Mouse (Mus musculus): ENCODE data around the gene Prickle4. TPM values are rescaled to one million over a fixed set of nuclear protein-coding genes. Genes with fewer than 3 reads are reported as not detected.

Prickle4 gene
- total RNA-seq (2015) (0.16 TPM in 1 of 2 replicates, not detected in the other), total RNA-seq (2017) (1.1 TPM in 1 of 2 replicates, not detected in the other)

- ATAC-seq (ENCODE audit: poor library complexity, severe bottlenecking): peak; percentile 96
Observed at GRCm38 (mm10) chr17:47694503-47695336, at the start of gene Prickle4. Gene Prickle4, minus strand, starts transcription at chr17:47694736.

- no peak for ATAC-seq (ENCODE audit: poor library complexity, severe bottlenecking)
Observed at GRCm38 (mm10) chr17:47744086-47744485, 49.5 kb upstream of the Prickle4 start.

GRCm38 (mm10) chr17:47742991-47743734, 48.6 kb upstream of the Prickle4 start:
- ATAC-seq (ENCODE audit: poor library complexity, severe bottlenecking): peak; percentile 36

GRCm38 (mm10) chr17:47740186-47740585, 45.6 kb upstream of the Prickle4 start:
- no peak for ATAC-seq (ENCODE audit: poor library complexity, severe bottlenecking)

- no peak for ATAC-seq (ENCODE audit: poor library complexity, severe bottlenecking)
Observed at GRCm38 (mm10) chr17:47738879-47739798, 44.6 kb upstream of the Prickle4 start.

GRCm38 (mm10) chr17:47738066-47738878, 43.7 kb upstream of the Prickle4 start:
- peak; percentile 17 for ATAC-seq (ENCODE audit: poor library complexity, severe bottlenecking)

- peak; percentile 75 for ATAC-seq (ENCODE audit: poor library complexity, severe bottlenecking)
Observed at GRCm38 (mm10) chr17:47737271-47738065, 42.9 kb upstream of the Prickle4 start.

GRCm38 (mm10) chr17:47736856-47737255, 42.3 kb upstream of the Prickle4 start, which contains the start of gene Tfeb:
Gene Tfeb, plus strand, starts transcription at chr17:47737030.
- peak; percentile 87 for ATAC-seq (ENCODE audit: poor library complexity, severe bottlenecking)

GRCm38 (mm10) chr17:47735553-47736100, 41.1 kb upstream of the Prickle4 start:
- no peak for ATAC-seq (ENCODE audit: poor library complexity, severe bottlenecking)

- no peak for ATAC-seq (ENCODE audit: poor library complexity, severe bottlenecking)
Observed at GRCm38 (mm10) chr17:47730633-47731575, 36.4 kb upstream of the Prickle4 start.

- no peak for ATAC-seq (ENCODE audit: poor library complexity, severe bottlenecking)
Observed at GRCm38 (mm10) chr17:47726566-47726965, 32.0 kb upstream of the Prickle4 start, which contains the start of gene Pgc. Gene Pgc, plus strand, starts transcription at chr17:47726842.

GRCm38 (mm10) chr17:47721183-47721582, 26.6 kb upstream of the Prickle4 start:
- no peak for ATAC-seq (ENCODE audit: poor library complexity, severe bottlenecking)

GRCm38 (mm10) chr17:47715037-47715436, 20.5 kb upstream of the Prickle4 start:
- ATAC-seq (ENCODE audit: poor library complexity, severe bottlenecking): peak; percentile 49; the same call in 1 of the 2 replicates

- no peak for ATAC-seq (ENCODE audit: poor library complexity, severe bottlenecking)
Observed at GRCm38 (mm10) chr17:47712889-47713571, 18.5 kb upstream of the Prickle4 start.

GRCm38 (mm10) chr17:47711883-47712282, 17.3 kb upstream of the Prickle4 start:
- no peak for ATAC-seq (ENCODE audit: poor library complexity, severe bottlenecking)

GRCm38 (mm10) chr17:47710036-47710435, 15.5 kb upstream of the Prickle4 start:
- ATAC-seq (ENCODE audit: poor library complexity, severe bottlenecking): no peak

GRCm38 (mm10) chr17:47708972-47709371, 14.4 kb upstream of the Prickle4 start:
- ATAC-seq (ENCODE audit: poor library complexity, severe bottlenecking): no peak
